Mouse (Mus musculus): ENCODE data around the gene Mthfd1.

- no peak for TF ChIP-seq GATA1 (IDR thresholded peaks at IDR 0.05; ENCODE audit: borderline replicate concordance, low read length)
- TF ChIP-seq FLI1 (IDR thresholded peaks at IDR 0.05; ENCODE audit: low read length): no peak
Observed at GRCm38 (mm10) chr12:76345759-76346455, 90.8 kb downstream of the Mthfd1 start.

All from megakaryocyte, embryonic 14.5 days (primary cell).